Comparison of ENCODE assay signal across 21 mouse cellular contexts in genomic region chr9:60825506-60825905, GRCm38 (mm10).
"Had no signal": no experiment of that assay in that cellular context is flagged by ENCODE, and none has a peak within 500 bp of the region (broad histone marks: within the 10 kb centered on the region; RNA-seq: fewer than 3 reads in every experiment).

No protein-coding gene starts in this region.

- H3K4me2 ChIP-seq: limb, embryonic 12.5 days; limb, embryonic 15.5 days; liver, embryonic 11.5 days; lung, embryonic 14.5 days; midbrain, embryonic 12.5 days; midbrain, embryonic 15.5 days; neural tube, embryonic 12.5 days; neural tube, embryonic 15.5 days; stomach, embryonic 15.5 days had no signal

- H3K27me3 ChIP-seq: limb, embryonic 12.5 days; limb, embryonic 15.5 days; midbrain, embryonic 12.5 days; midbrain, embryonic 15.5 days; neural tube, embryonic 12.5 days; neural tube, embryonic 15.5 days; stomach, embryonic 15.5 days had no signal

- H3K27ac ChIP-seq: limb, embryonic 12.5 days; limb, embryonic 15.5 days; liver, embryonic 14.5 days; macrophage; midbrain, embryonic 12.5 days; midbrain, embryonic 15.5 days; neural tube, embryonic 12.5 days; neural tube, embryonic 15.5 days; stomach, embryonic 15.5 days had no signal

- H3K36me3 ChIP-seq: limb, embryonic 12.5 days; midbrain, embryonic 12.5 days; midbrain, embryonic 15.5 days; neural tube, embryonic 12.5 days; neural tube, embryonic 15.5 days had no signal

- H3K4me3 ChIP-seq: limb, embryonic 12.5 days; limb, embryonic 15.5 days; midbrain, embryonic 12.5 days; midbrain, embryonic 15.5 days; neural tube, embryonic 12.5 days; neural tube, embryonic 15.5 days; stomach, embryonic 15.5 days had no signal

- ATAC-seq: liver, postnatal 0 days; lung, postnatal 0 days; midbrain, embryonic 15.5 days had no signal

- DNase-seq: kidney, postnatal 10 days; kidney, postnatal 36 days; left cerebral cortex, postnatal 4 days; liver, postnatal 0 days; lung, embryonic 14.5 days; right cerebral cortex, adult 18-20 months; right cerebral cortex, postnatal 14 days; right cerebral cortex, postnatal 4 days; spleen, adult 18-20 months; thymus, postnatal 25 days had no signal

- H3K9me3 ChIP-seq: limb, embryonic 15.5 days; midbrain, embryonic 12.5 days; midbrain, embryonic 15.5 days; neural tube, embryonic 12.5 days; neural tube, embryonic 15.5 days; stomach, embryonic 15.5 days had no signal

- H3K9ac ChIP-seq: limb, embryonic 12.5 days; limb, embryonic 15.5 days; liver, embryonic 14.5 days; liver, postnatal 0 days; lung, embryonic 14.5 days; midbrain, embryonic 12.5 days; midbrain, embryonic 15.5 days; neural tube, embryonic 12.5 days; neural tube, embryonic 15.5 days; stomach, embryonic 15.5 days had no signal

- H3K4me1 ChIP-seq: midbrain, embryonic 12.5 days; midbrain, embryonic 15.5 days; neural tube, embryonic 12.5 days; neural tube, embryonic 15.5 days; stomach, embryonic 15.5 days had no signal
